Mouse (Mus musculus) embryo, embryonic 11 days (tissue): ENCODE results near the gene Klrb1b.
A peak's percentile ranks its signal among the peaks of the same experiment; 100 is the strongest.
"Not testable (repeated sequence)": the region's sequence is repeated elsewhere in the genome, so short reads cannot be mapped to it uniquely, and the experiment has no call there.

ENCODE experiments used
- DNase-seq: peaks from one replicate; pipeline ENCODE4 v3.0.0-alpha.2; 2015

Klrb1b gene

GRCm38 (mm10) chr6:128839921-128840320 lies 13.8 kb upstream of the Klrb1b start:
- DNase-seq = peak; percentile 18

- peak; percentile 87 for DNase-seq
Observed at GRCm38 (mm10) chr6:128839266-128839771, 13.2 kb upstream of the Klrb1b start.

- peak; percentile 85 for DNase-seq
Observed at GRCm38 (mm10) chr6:128838342-128839265, 12.5 kb upstream of the Klrb1b start.

GRCm38 (mm10) chr6:128837454-128838341 lies 11.6 kb upstream of the Klrb1b start:
- DNase-seq = peak; percentile 71

- peak; percentile 10 for DNase-seq
Observed at GRCm38 (mm10) chr6:128836955-128837334, 10.8 kb upstream of the Klrb1b start.

GRCm38 (mm10) chr6:128836191-128836954 lies 10.2 kb upstream of the Klrb1b start:
- no peak for DNase-seq

GRCm38 (mm10) chr6:128835571-128835970 lies 9.4 kb upstream of the Klrb1b start:
- DNase-seq = no peak

- DNase-seq = no peak
Observed at GRCm38 (mm10) chr6:128833046-128833445, 6.9 kb upstream of the Klrb1b start.

- DNase-seq = no peak
Observed at GRCm38 (mm10) chr6:128829837-128830236, 3.7 kb upstream of the Klrb1b start.

GRCm38 (mm10) chr6:128826781-128827180 lies 650 bp upstream of the Klrb1b start:
- DNase-seq = no peak

GRCm38 (mm10) chr6:128818083-128818802 lies 7.9 kb downstream of the Klrb1b start:
- DNase-seq = no peak

GRCm38 (mm10) chr6:128808532-128808931 lies 17.6 kb downstream of the Klrb1b start:
- peak; percentile 41 for DNase-seq

GRCm38 (mm10) chr6:128807021-128807420 lies 19.1 kb downstream of the Klrb1b start:
- peak; percentile 13 for DNase-seq

- DNase-seq = peak; percentile 74
Observed at GRCm38 (mm10) chr6:128804823-128805640, 21.1 kb downstream of the Klrb1b start.

- DNase-seq = peak; percentile 93
Observed at GRCm38 (mm10) chr6:128802999-128803857, 22.9 kb downstream of the Klrb1b start.

GRCm38 (mm10) chr6:128802557-128802956 lies 23.6 kb downstream of the Klrb1b start:
- DNase-seq = no peak

- DNase-seq = not testable (repeated sequence)
Observed at GRCm38 (mm10) chr6:128800696-128801095, 25.4 kb downstream of the Klrb1b start.

GRCm38 (mm10) chr6:128799896-128800270 lies 26.2 kb downstream of the Klrb1b start:
- no peak for DNase-seq

GRCm38 (mm10) chr6:128799144-128799895 lies 26.8 kb downstream of the Klrb1b start:
- DNase-seq = peak; percentile 84
